Mouse (Mus musculus) stomach, postnatal 0 days (tissue): ENCODE data around the gene Vil1. TPM values are rescaled to one million over a fixed set of nuclear protein-coding genes. Genes with fewer than 3 reads are reported as not detected.
A peak's percentile ranks its signal among the peaks of the same experiment; 100 is the strongest.

Source experiments
- ATAC-seq: fragments of 200-750 bp; cut with Nextera tagmentation; 2 replicates; pipeline ENCODE4 v1.8.0; 2017; ENCODE audit not compliant: low FRiP score, low TSS enrichment
- DNase-seq: peaks from one replicate; pipeline ENCODE4 v3.0.0-alpha.2; 2016; ENCODE audit warnings: low spot score
- H3K27ac ChIP-seq: fragments of 300-500 bp; sonication (generic); replicated peaks from 2 replicates; pipeline ENCODE4 v1.5.1; 2014; ENCODE audit warnings: mild to moderate bottlenecking, control low read depth
- H3K27me3 ChIP-seq: fragments of 300-500 bp; sonication (generic); 2 replicates; pipeline ENCODE4 v1.6.1; 2014; ENCODE audit warnings: low read length; ENCODE audit not compliant: control insufficient read depth, insufficient read depth
- H3K36me3 ChIP-seq: fragments of 300-500 bp; sonication (generic); 2 replicates; pipeline ENCODE4 v1.6.1; 2014; ENCODE audit warnings: low read length, mixed read lengths; ENCODE audit not compliant: control insufficient read depth, insufficient read depth
- H3K4me1 ChIP-seq: fragments of 300-500 bp; sonication (generic); replicated peaks from 2 replicates; pipeline ENCODE4 v1.6.1; 2014; ENCODE audit warnings: antibody characterized with exemption; ENCODE audit not compliant: control insufficient read depth, insufficient read depth
- H3K4me2 ChIP-seq: fragments of 300-500 bp; sonication (generic); replicated peaks from 2 replicates; pipeline ENCODE4 v1.6.1; 2014; ENCODE audit warnings: low read depth, mild to moderate bottlenecking, control low read depth, moderate library complexity
- H3K4me3 ChIP-seq: fragments of 300-500 bp; sonication (generic); 2 replicates; pipeline ENCODE4 v1.5.1; 2014; ENCODE audit warnings: low read depth, low read length, control low read depth
- H3K9ac ChIP-seq: fragments of 300-500 bp; sonication (generic); 2 replicates; pipeline ENCODE4 v1.6.1; 2014; ENCODE audit warnings: mild to moderate bottlenecking, low read length, control low read depth, mixed read lengths
- H3K9me3 ChIP-seq: fragments of 300-500 bp; sonication (generic); 2 replicates; pipeline ENCODE4 v1.6.1; 2016; ENCODE audit warnings: low read length; ENCODE audit not compliant: control insufficient read depth
- CTCF ChIP-seq: IDR thresholded peaks from 2 replicates; pipeline ENCODE4 v1.5.1; 2016; ENCODE audit warnings: antibody characterized with exemption, low read depth, mild to moderate bottlenecking, moderate library complexity
- EP300 ChIP-seq: optimal IDR thresholded peaks from 2 replicates; pipeline ENCODE3; 2016; ENCODE audit warnings: antibody characterized with exemption
- WGBS: fragments of 180-500 bp; shearing (Covaris S2); extraction: QIAGEN DNeasy Blood & Tissue Kit; methylation state at CpG from one replicate; pipeline ENCODE4 v1.1.7; 2014; 5-methylcytosine and 5-hydroxymethylcytosine counted together
- polyA plus RNA-seq: library from polyadenylated mRNA; unstranded; fragments of >200 nt; fragmentation: Nextera tagmentation; extraction: Ambion mirVana; gene quantifications from 2 replicates; pipeline ENCODE4 v1.2.1, GENCODE M21; 2015

The Vil1 gene
- polyA plus RNA-seq: 11.1 and 12.8 TPM in 2 replicates

- Histone ChIP-seq H3K9ac (peak within 1 kb of the TSS; percentile 18; the same call in 1 of the 2 replicates), H3K9me3 (no peaks in the 10 kb centered on the region), H3K27me3 (no peaks in the 10 kb centered on the region), H3K36me3 (no peaks in the 10 kb centered on the region), H3K4me1 (no peaks in the 10 kb centered on the region), H3K27ac (peak within 1 kb of the TSS; percentile 49), H3K4me2 (peak within 1 kb of the TSS; percentile 14), H3K4me3 (no peak within 1 kb of the TSS)
- DNase-seq (peak; percentile 59), ATAC-seq (peak; percentile 66)
- 40% methylated on average over 15 of the region's 15 CpGs for WGBS
- TF ChIP-seq CTCF: no peak
- TF ChIP-seq EP300: no peak
Measured at GRCm38 (mm10) chr1:74408589-74409504, at the start of gene Vil1. TSS of gene Vil1 (plus strand) at chr1:74409376.

- H3K4me2 ChIP-seq: no peak overlapping the region
- ATAC-seq: no peak
- H3K36me3 ChIP-seq: no peaks in the 10 kb centered on the region
- H3K4me3 ChIP-seq: no peak overlapping the region
- TF ChIP-seq CTCF (no peak), EP300 (no peak)
- H3K4me1 ChIP-seq: no peaks in the 10 kb centered on the region
- no peak overlapping the region for H3K9ac ChIP-seq
- 87% methylated on average over 5 of the region's 5 CpGs for WGBS
- H3K9me3 ChIP-seq: no peaks in the 10 kb centered on the region
- no peak for DNase-seq
- no peak overlapping the region for H3K27ac ChIP-seq
- H3K27me3 ChIP-seq: no peaks in the 10 kb centered on the region
Measured at GRCm38 (mm10) chr1:74359952-74360517, 49.1 kb upstream of the Vil1 start.

GRCm38 (mm10) chr1:74361812-74362211 lies 47.4 kb upstream of the Vil1 start, which contains the start of gene Catip:
TSS of gene Catip (plus strand) at chr1:74362108.
- Histone ChIP-seq H3K27me3 (no peaks in the 10 kb centered on the region), H3K9me3 (no peaks in the 10 kb centered on the region), H3K4me1 (no peaks in the 10 kb centered on the region), H3K36me3 (no peaks in the 10 kb centered on the region), H3K4me3 (no peak within 1 kb of the TSS), H3K27ac (no peak within 1 kb of the TSS), H3K9ac (no peak within 1 kb of the TSS), H3K4me2 (no peak within 1 kb of the TSS)
- WGBS: 5% methylated on average over 2 of the region's 2 CpGs
- DNase-seq (peak; percentile 66), ATAC-seq (peak; percentile 78)
- TF ChIP-seq EP300 (no peak), CTCF (peak; percentile 95)

GRCm38 (mm10) chr1:74362325-74363229 lies 46.6 kb upstream of the Vil1 start:
- DNase-seq (no peak), ATAC-seq (peak; percentile 9; the same call in 1 of the 2 replicates)
- no peak for TF ChIP-seq EP300
- no peak for TF ChIP-seq CTCF
- H3K36me3 ChIP-seq: no peaks in the 10 kb centered on the region
- no peaks in the 10 kb centered on the region for H3K4me1 ChIP-seq
- H3K9me3 ChIP-seq: no peaks in the 10 kb centered on the region
- no peak overlapping the region for H3K4me3 ChIP-seq
- no peak overlapping the region for H3K27ac ChIP-seq
- no peaks in the 10 kb centered on the region for H3K27me3 ChIP-seq
- WGBS: 61% methylated on average over 17 of the region's 17 CpGs
- H3K4me2 ChIP-seq: no peak overlapping the region
- H3K9ac ChIP-seq: no peak overlapping the region

GRCm38 (mm10) chr1:74363437-74363836 lies 45.7 kb upstream of the Vil1 start:
- ATAC-seq (no peak), DNase-seq (no peak)
- no peak for TF ChIP-seq CTCF
- no peak for TF ChIP-seq EP300
- Histone ChIP-seq H3K4me2 (no peak overlapping the region), H3K9ac (no peak overlapping the region), H3K4me3 (no peak overlapping the region), H3K27ac (no peak overlapping the region), H3K36me3 (no peaks in the 10 kb centered on the region), H3K9me3 (no peaks in the 10 kb centered on the region), H3K27me3 (no peaks in the 10 kb centered on the region), H3K4me1 (no peaks in the 10 kb centered on the region)
- 46% methylated on average over 5 of the region's 5 CpGs for WGBS
